Mouse (Mus musculus) hindbrain, embryonic 12.5 days (tissue): ENCODE data around the gene Mknk1. TPM values are rescaled to one million over a fixed set of nuclear protein-coding genes. Genes with fewer than 3 reads are reported as not detected.

Experiments
- ATAC-seq: fragments of 200-750 bp; cut with Nextera tagmentation; 2 replicates; pipeline ENCODE4 v1.8.0; 2017; ENCODE audit warnings: moderate TSS enrichment; ENCODE audit not compliant: low FRiP score
- H3K27ac ChIP-seq: fragments of 300-500 bp; sonication (generic); 2 replicates; pipeline ENCODE4 v1.5.1; 2016; ENCODE audit warnings: mild to moderate bottlenecking
- H3K27me3 ChIP-seq: fragments of 300-500 bp; sonication (generic); 2 replicates; pipeline ENCODE4 v1.6.1; 2016; ENCODE audit warnings: mild to moderate bottlenecking
- H3K36me3 ChIP-seq: fragments of 300-500 bp; sonication (generic); 2 replicates; pipeline ENCODE4 v1.6.1; 2016; ENCODE audit warnings: mild to moderate bottlenecking
- H3K4me1 ChIP-seq: fragments of 300-500 bp; sonication (generic); 2 replicates; pipeline ENCODE4 v1.6.1; 2016
- H3K4me2 ChIP-seq: fragments of 300-500 bp; sonication (generic); replicated peaks from 2 replicates; pipeline ENCODE4 v1.6.1; 2016; ENCODE audit warnings: mild to moderate bottlenecking
- H3K4me3 ChIP-seq: fragments of 300-500 bp; sonication (generic); 2 replicates; pipeline ENCODE4 v1.5.1; 2016; ENCODE audit warnings: mild to moderate bottlenecking
- H3K9ac ChIP-seq: fragments of 300-500 bp; sonication (generic); 2 replicates; pipeline ENCODE4 v1.6.1; 2016; ENCODE audit warnings: mild to moderate bottlenecking, moderate library complexity
- H3K9me3 ChIP-seq: fragments of 300-500 bp; sonication (generic); replicated peaks from 2 replicates; pipeline ENCODE4 v1.6.1; 2016; ENCODE audit warnings: mild to moderate bottlenecking
- WGBS: fragments of 180-500 bp; shearing (Covaris S2); methylation state at CpG from one replicate; pipeline ENCODE4 v1.1.7; 2016; 5-methylcytosine and 5-hydroxymethylcytosine counted together
- polyA plus RNA-seq: library from polyadenylated mRNA; unstranded; fragments of >200 nt; fragmentation: Nextera tagmentation; extraction: Ambion mirVana; gene quantifications from 2 replicates; pipeline ENCODE4 v1.2.1, GENCODE M21; 2016

The Mknk1 gene
- polyA plus RNA-seq, 1 experiment from 2014 or later = 28.0 TPM

DNA sequence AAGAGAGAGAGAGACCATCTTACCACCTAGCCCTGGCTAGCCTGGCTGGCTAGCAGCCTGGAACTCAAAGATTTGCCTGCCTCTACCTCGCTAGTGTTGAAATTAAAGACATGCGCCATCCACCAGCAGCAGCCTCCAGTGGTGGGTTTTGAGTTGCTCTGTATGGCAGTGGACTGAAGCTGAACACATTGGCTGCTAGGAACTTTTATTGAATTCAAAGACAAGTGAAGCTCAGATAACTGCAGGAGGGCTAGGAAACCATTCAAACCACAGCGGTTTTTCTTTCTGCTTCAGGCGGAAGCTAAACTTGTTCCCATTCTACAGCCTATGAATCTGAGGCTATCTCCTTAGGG lies 11.5 kb upstream of the Mknk1 start:
- Histone ChIP-seq H3K36me3 (no peaks in the 10 kb centered on the region), H3K4me3 (peak overlapping the region; percentile 83), H3K9me3 (no peaks in the 10 kb centered on the region), H3K27ac (0 out of 2 replicates have a peak overlapping the region, but pooled peaks have one; percentile 12), H3K27me3 (peaks cover 6% of the 10 kb centered on the region), H3K9ac (peak overlapping the region; percentile 78), H3K4me1 (peaks cover 11% of the 10 kb centered on the region), H3K4me2 (peak overlapping the region; percentile 81)
- 4% methylated on average over 4 of the region's 4 CpGs for WGBS
- peak; percentile 4 for ATAC-seq

GRCm38 (mm10) chr4:115827888-115828571 lies 11.0 kb upstream of the Mknk1 start, which contains the start of gene Mob3c:
Gene Mob3c (plus strand): TSS chr4:115828092.
- ATAC-seq = peak; percentile 90
- Histone ChIP-seq H3K4me2 (peak within 1 kb of the TSS; percentile 81), H3K27ac (peak within 1 kb of the TSS; percentile 52; the same call in 1 of the 2 replicates), H3K36me3 (no peaks in the 10 kb centered on the region), H3K9ac (peak within 1 kb of the TSS; percentile 78), H3K27me3 (peaks cover 6% of the 10 kb centered on the region), H3K9me3 (no peaks in the 10 kb centered on the region), H3K4me3 (peak within 1 kb of the TSS; percentile 83), H3K4me1 (peaks cover 11% of the 10 kb centered on the region)
- WGBS = under 1% methylated on average over 55 of the region's 57 CpGs

GRCm38 (mm10) chr4:115828572-115828902 lies 10.5 kb upstream of the Mknk1 start:
- Histone ChIP-seq H3K4me2 (peak overlapping the region; percentile 81), H3K9me3 (no peaks in the 10 kb centered on the region), H3K27ac (no peak overlapping the region), H3K9ac (peak overlapping the region; percentile 78), H3K4me1 (peaks cover 11% of the 10 kb centered on the region), H3K27me3 (peaks cover 6% of the 10 kb centered on the region), H3K36me3 (no peaks in the 10 kb centered on the region), H3K4me3 (peak overlapping the region; percentile 83)
- ATAC-seq = no peak; the same call in 1 of the 2 replicates
- 4% methylated on average over 8 of the region's 8 CpGs for WGBS

- Histone ChIP-seq H3K36me3 (no peaks in the 10 kb centered on the region), H3K9ac (no peak overlapping the region), H3K9me3 (no peaks in the 10 kb centered on the region), H3K4me3 (no peak overlapping the region), H3K27ac (no peak overlapping the region), H3K4me2 (no peak overlapping the region), H3K27me3 (peaks cover 6% of the 10 kb centered on the region), H3K4me1 (peaks cover 11% of the 10 kb centered on the region)
- 87% methylated on average over 5 of the region's 5 CpGs for WGBS
- ATAC-seq = no peak
Measured at GRCm38 (mm10) chr4:115830491-115830890, 8.5 kb upstream of the Mknk1 start.

DNA sequence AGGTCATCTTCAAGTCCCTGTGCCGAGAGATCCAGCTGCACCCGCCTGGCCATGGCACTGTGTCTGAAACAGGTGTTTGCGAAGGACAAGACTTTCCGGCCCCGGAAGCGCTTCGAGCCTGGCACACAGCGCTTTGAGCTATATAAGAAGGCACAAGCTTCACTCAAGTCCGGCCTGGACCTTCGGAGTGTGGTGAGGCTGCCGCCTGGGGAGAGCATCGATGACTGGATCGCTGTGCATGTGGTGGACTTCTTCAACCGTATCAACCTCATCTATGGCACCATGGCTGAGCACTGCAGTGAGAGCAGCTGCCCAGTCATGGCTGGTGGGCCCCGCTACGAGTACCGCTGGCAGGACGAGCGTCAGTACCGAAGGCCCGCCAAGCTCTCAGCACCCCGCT lies 7.8 kb upstream of the Mknk1 start:
- Histone ChIP-seq H3K9me3 (no peaks in the 10 kb centered on the region), H3K4me2 (no peak overlapping the region), H3K9ac (no peak overlapping the region), H3K4me1 (peaks cover 11% of the 10 kb centered on the region), H3K27me3 (peaks cover 6% of the 10 kb centered on the region), H3K36me3 (no peaks in the 10 kb centered on the region), H3K4me3 (no peak overlapping the region), H3K27ac (no peak overlapping the region)
- ATAC-seq = no peak
- WGBS = 94% methylated on average over 22 of the region's 22 CpGs

GRCm38 (mm10) chr4:115832040-115832439 lies 7.0 kb upstream of the Mknk1 start:
- peaks cover 6% of the 10 kb centered on the region for H3K27me3 ChIP-seq
- no peaks in the 10 kb centered on the region for H3K36me3 ChIP-seq
- H3K9me3 ChIP-seq = no peaks in the 10 kb centered on the region
- H3K4me3 ChIP-seq = no peak overlapping the region
- no peak overlapping the region for H3K4me2 ChIP-seq
- ATAC-seq = no peak
- peaks cover 11% of the 10 kb centered on the region for H3K4me1 ChIP-seq
- 54% methylated on average over 2 of the region's 2 CpGs for WGBS
- H3K27ac ChIP-seq = no peak overlapping the region
- no peak overlapping the region for H3K9ac ChIP-seq

DNA sequence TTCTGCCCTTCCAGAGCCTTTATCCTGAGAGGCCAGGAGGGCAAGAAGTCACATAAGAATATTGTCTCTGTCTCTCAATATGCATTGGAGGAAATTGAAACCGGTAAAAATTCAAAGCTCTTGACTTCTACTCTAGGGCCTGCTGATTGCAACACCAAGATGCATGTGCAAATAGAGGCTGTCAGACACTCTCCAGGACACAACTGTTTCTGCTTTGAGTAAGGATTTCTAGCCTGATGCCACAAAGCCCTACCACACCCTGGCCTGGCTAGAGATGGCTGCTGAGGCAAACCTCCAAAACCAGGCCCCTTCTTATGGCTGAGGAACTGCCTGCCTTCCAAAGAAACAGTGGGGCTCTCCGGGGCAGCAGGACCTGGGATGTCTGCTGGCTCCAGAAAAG lies 3.4 kb upstream of the Mknk1 start:
- H3K36me3 ChIP-seq = no peaks in the 10 kb centered on the region
- peaks cover 4% of the 10 kb centered on the region; the same call in 1 of the 2 replicates for H3K4me1 ChIP-seq
- no peak overlapping the region for H3K27ac ChIP-seq
- WGBS = 79% methylated on average over 2 of the region's 2 CpGs
- H3K9me3 ChIP-seq = no peaks in the 10 kb centered on the region
- no peak overlapping the region for H3K4me2 ChIP-seq
- H3K4me3 ChIP-seq = no peak overlapping the region
- no peaks in the 10 kb centered on the region for H3K27me3 ChIP-seq
- no peak overlapping the region for H3K9ac ChIP-seq
- ATAC-seq = no peak

DNA sequence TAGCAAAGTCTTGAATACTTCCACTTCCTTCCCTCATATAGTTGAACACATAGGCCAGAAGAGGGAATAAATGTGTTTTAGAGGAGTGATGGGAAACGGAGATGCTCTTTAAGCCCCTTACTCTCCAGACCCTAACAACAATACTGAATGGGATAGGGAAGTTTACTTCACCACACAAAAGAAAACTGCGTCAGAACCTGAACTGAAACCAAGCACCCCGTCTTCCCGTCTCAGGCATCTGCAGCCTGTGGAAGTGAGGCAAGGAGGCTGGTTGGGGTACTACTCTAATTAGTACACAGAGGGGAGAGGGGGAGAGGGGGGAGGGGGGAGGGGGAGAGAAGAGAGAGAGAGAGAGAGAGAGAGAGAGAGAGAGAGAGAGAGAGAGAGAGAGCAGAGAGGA lies 802 bp upstream of the Mknk1 start:
- H3K4me3 ChIP-seq = peak overlapping the region; percentile 57
- H3K9me3 ChIP-seq = no peaks in the 10 kb centered on the region
- H3K4me2 ChIP-seq = peak overlapping the region; percentile 63
- H3K27me3 ChIP-seq = no peaks in the 10 kb centered on the region
- H3K9ac ChIP-seq = no peak overlapping the region
- H3K4me1 ChIP-seq = peaks cover 4% of the 10 kb centered on the region; the same call in 1 of the 2 replicates
- WGBS = 75% methylated on average over 4 of the region's 4 CpGs
- ATAC-seq = no peak
- H3K27ac ChIP-seq = no peak overlapping the region
- no peaks in the 10 kb centered on the region for H3K36me3 ChIP-seq

- peak overlapping the region; percentile 63 for H3K4me2 ChIP-seq
- no peak overlapping the region for H3K27ac ChIP-seq
- no peaks in the 10 kb centered on the region for H3K36me3 ChIP-seq
- H3K4me3 ChIP-seq = no peak overlapping the region
- no peak overlapping the region for H3K9ac ChIP-seq
- no peaks in the 10 kb centered on the region for H3K9me3 ChIP-seq
- 59% methylated on average over 4 of the region's 4 CpGs for WGBS
- H3K4me1 ChIP-seq = peaks cover 4% of the 10 kb centered on the region; the same call in 1 of the 2 replicates
- H3K27me3 ChIP-seq = no peaks in the 10 kb centered on the region
- no peak for ATAC-seq
Measured at GRCm38 (mm10) chr4:115839956-115840355, 958 bp downstream of the Mknk1 start.

GRCm38 (mm10) chr4:115840842-115841241 lies 1.8 kb downstream of the Mknk1 start:
- Histone ChIP-seq H3K9ac (no peak overlapping the region), H3K27ac (no peak overlapping the region), H3K4me3 (no peak overlapping the region), H3K36me3 (no peaks in the 10 kb centered on the region), H3K4me1 (peaks cover 4% of the 10 kb centered on the region; the same call in 1 of the 2 replicates), H3K4me2 (no peak overlapping the region), H3K9me3 (no peaks in the 10 kb centered on the region), H3K27me3 (no peaks in the 10 kb centered on the region)
- no peak for ATAC-seq
- WGBS = 90% methylated on average over 4 of the region's 4 CpGs

DNA sequence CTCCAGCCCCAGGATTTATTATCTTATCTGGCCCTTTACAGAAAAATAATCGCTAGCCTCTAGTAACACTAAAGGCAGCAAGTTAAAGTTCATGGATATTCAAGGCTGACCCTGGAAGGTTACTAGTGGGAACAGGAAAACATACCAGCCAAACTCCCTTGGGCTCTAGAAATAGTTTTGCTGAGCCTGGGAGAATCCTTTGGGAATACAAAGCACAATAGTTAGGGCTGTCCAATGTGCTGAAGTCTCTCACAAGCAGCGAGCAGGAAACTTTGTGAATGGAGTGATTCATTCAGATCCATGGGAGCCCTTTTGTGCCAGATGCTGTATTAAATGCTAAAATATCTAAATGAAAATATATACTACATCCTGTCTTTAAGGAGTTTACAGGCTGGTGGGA lies 7.7 kb downstream of the Mknk1 start:
- ATAC-seq = no peak
- Histone ChIP-seq H3K4me1 (no peaks in the 10 kb centered on the region), H3K4me2 (no peak overlapping the region), H3K36me3 (peaks cover 24% of the 10 kb centered on the region), H3K4me3 (no peak overlapping the region), H3K27ac (no peak overlapping the region), H3K27me3 (no peaks in the 10 kb centered on the region), H3K9me3 (no peaks in the 10 kb centered on the region), H3K9ac (no peak overlapping the region)
- WGBS = 58% methylated on average over 2 of the region's 2 CpGs

GRCm38 (mm10) chr4:115847377-115847776 lies 8.4 kb downstream of the Mknk1 start:
- no peak for ATAC-seq
- 68% methylated on average over 5 of the region's 5 CpGs for WGBS
- H3K9me3 ChIP-seq = no peaks in the 10 kb centered on the region
- no peaks in the 10 kb centered on the region for H3K4me1 ChIP-seq
- H3K4me3 ChIP-seq = no peak overlapping the region
- no peak overlapping the region for H3K4me2 ChIP-seq
- H3K36me3 ChIP-seq = peaks cover 27% of the 10 kb centered on the region
- no peak overlapping the region for H3K27ac ChIP-seq
- H3K27me3 ChIP-seq = no peaks in the 10 kb centered on the region
- no peak overlapping the region for H3K9ac ChIP-seq

- Histone ChIP-seq H3K4me2 (no peak overlapping the region), H3K27me3 (no peaks in the 10 kb centered on the region), H3K4me3 (no peak overlapping the region), H3K9ac (no peak overlapping the region), H3K9me3 (no peaks in the 10 kb centered on the region), H3K4me1 (no peaks in the 10 kb centered on the region), H3K27ac (no peak overlapping the region), H3K36me3 (peaks cover 27% of the 10 kb centered on the region)
- 92% methylated on average over 1 of the region's 1 CpGs for WGBS
- ATAC-seq = no peak
Measured at GRCm38 (mm10) chr4:115848083-115848482, 9.1 kb downstream of the Mknk1 start.
